Mouse (Mus musculus) bone marrow macrophage, adult 2 months (primary cell): Measurements from ENCODE around the gene Fam19a5.

ENCODE experiments used
- CTCF ChIP-seq: IDR thresholded peaks from 2 replicates; pipeline ENCODE4 v1.5.1; 2012; ENCODE audit warnings: low read depth, mild to moderate bottlenecking, low read length, moderate library complexity
- POLR2A ChIP-seq: IDR thresholded peaks from 2 replicates; pipeline ENCODE4 v1.6.1; 2012; ENCODE audit warnings: mild to moderate bottlenecking, low read depth, low read length, borderline replicate concordance

- TF ChIP-seq CTCF (no peak), POLR2A (no peak)
Observed at GRCm38 (mm10) chr15:87691271-87691955, 147.3 kb downstream of the Fam19a5 start.
